10 mouse cellular contexts compared by ENCODE assay signal in genomic region chr16:70315261-70315660, GRCm38 (mm10). TPM values are rescaled to one million over a fixed set of nuclear protein-coding genes. Genes with fewer than 3 reads are reported as not detected.
A peak's percentile ranks its signal among the peaks of the same experiment; 100 is the strongest.
DNase-seq lines count a peak whose midpoint lies in the region; ATAC-seq lines count a peak whose summit lies in the region.
"Had no signal": no experiment of that assay in that cellular context is flagged by ENCODE, and none has a peak within 500 bp of the region (broad histone marks: within the 10 kb centered on the region; RNA-seq: fewer than 3 reads in every experiment).

No protein-coding gene starts in this region.

- H3K4me1 ChIP-seq in hindbrain, embryonic 11.5 days (replicated peaks; ENCODE audit: control insufficient read depth, insufficient read depth, low read length) = no peaks in the 10 kb centered on the region
- H3K4me1 ChIP-seq in hindbrain, embryonic 14.5 days (replicated peaks; ENCODE audit: control insufficient read depth, insufficient read depth, low read length) = 0 out of 2 replicates have a peak, but pooled peaks cover 5% of the 10 kb centered on the region
- peaks cover 6% of the 10 kb centered on the region; the same call in 1 of the 2 replicates for H3K4me1 ChIP-seq in midbrain, embryonic 14.5 days (ENCODE audit: control insufficient read depth, insufficient read depth, low read length)
- H3K4me1 ChIP-seq in midbrain, embryonic 13.5 days (replicated peaks) = peaks cover 5% of the 10 kb centered on the region; the same call in 1 of the 2 replicates
- 0 out of 2 replicates have a peak, but pooled peaks cover 7% of the 10 kb centered on the region for H3K4me1 ChIP-seq in liver, embryonic 13.5 days (replicated peaks)
- H3K4me1 ChIP-seq: stomach, embryonic 15.5 days had no signal

- H3K9me3 ChIP-seq in hindbrain, embryonic 11.5 days (ENCODE audit: control insufficient read depth, low read length) = no peaks in the 10 kb centered on the region
- H3K9me3 ChIP-seq in hindbrain, embryonic 14.5 days (ENCODE audit: control insufficient read depth, low read length) = no peaks in the 10 kb centered on the region
- no peaks in the 10 kb centered on the region for H3K9me3 ChIP-seq in midbrain, embryonic 14.5 days (ENCODE audit: control insufficient read depth, low read length)
- H3K9me3 ChIP-seq in midbrain, embryonic 13.5 days = no peaks in the 10 kb centered on the region
- H3K9me3 ChIP-seq in liver, embryonic 13.5 days (replicated peaks) = no peaks in the 10 kb centered on the region
- H3K9me3 ChIP-seq: stomach, embryonic 15.5 days had no signal

- peak; percentile 19 for DNase-seq in hindbrain, embryonic 11.5 days (ENCODE audit: low spot score)
- no peak for DNase-seq in hindbrain, embryonic 14.5 days (ENCODE audit: low spot score)
- DNase-seq in midbrain, embryonic 14.5 days = no peak
- no peak for DNase-seq in liver, embryonic 13.5 days
- DNase-seq in thymus, postnatal 25 days = no peak
- DNase-seq in kidney, postnatal 36 days = no peak
- DNase-seq: cerebellum, postnatal 10 days; kidney, postnatal 25 days had no signal

- ATAC-seq in hindbrain, embryonic 11.5 days (ENCODE audit: low FRiP score) = no peak
- ATAC-seq in hindbrain, embryonic 14.5 days (ENCODE audit: low FRiP score) = no peak
- ATAC-seq in midbrain, embryonic 14.5 days (ENCODE audit: low FRiP score, low TSS enrichment) = no peak
- ATAC-seq in midbrain, embryonic 13.5 days = no peak
- ATAC-seq in liver, embryonic 13.5 days (ENCODE audit: low read depth) = no peak

- no peak overlapping the region for H3K4me2 ChIP-seq in hindbrain, embryonic 11.5 days (replicated peaks; ENCODE audit: low read depth, low read length)
- H3K4me2 ChIP-seq in hindbrain, embryonic 14.5 days (replicated peaks) = no peak overlapping the region
- H3K4me2 ChIP-seq in midbrain, embryonic 14.5 days (ENCODE audit: low read length) = peak overlapping the region; percentile 72; the same call in 1 of the 2 replicates
- H3K4me2 ChIP-seq in midbrain, embryonic 13.5 days (replicated peaks) = no peak overlapping the region
- H3K4me2 ChIP-seq in liver, embryonic 13.5 days = 0 out of 2 replicates have a peak overlapping the region, but pooled peaks have one; percentile 14

- 46% methylated on average over 3 of the region's 3 CpGs for WGBS in hindbrain, embryonic 11.5 days
- WGBS in hindbrain, embryonic 14.5 days = 38% methylated on average over 3 of the region's 3 CpGs
- 32% methylated on average over 3 of the region's 3 CpGs for WGBS in midbrain, embryonic 14.5 days
- WGBS in midbrain, embryonic 13.5 days = 35% methylated on average over 3 of the region's 3 CpGs
- 48% methylated on average over 3 of the region's 3 CpGs for WGBS in liver, embryonic 13.5 days (ENCODE audit: insufficient replicate concordance)

- no peak overlapping the region for H3K27ac ChIP-seq in hindbrain, embryonic 11.5 days (ENCODE audit: low read depth, low read length)
- H3K27ac ChIP-seq in hindbrain, embryonic 14.5 days = no peak overlapping the region
- no peak overlapping the region for H3K27ac ChIP-seq in midbrain, embryonic 14.5 days (replicated peaks; ENCODE audit: low read depth, low read length)
- H3K27ac ChIP-seq in midbrain, embryonic 13.5 days = no peak overlapping the region
- no peak overlapping the region for H3K27ac ChIP-seq in liver, embryonic 13.5 days

- no peak overlapping the region for H3K9ac ChIP-seq in hindbrain, embryonic 11.5 days (ENCODE audit: low read depth, low read length)
- H3K9ac ChIP-seq in hindbrain, embryonic 14.5 days = no peak overlapping the region
- no peak overlapping the region for H3K9ac ChIP-seq in midbrain, embryonic 14.5 days (replicated peaks; ENCODE audit: low read length)
- H3K9ac ChIP-seq in midbrain, embryonic 13.5 days (replicated peaks) = no peak overlapping the region
- no peak overlapping the region for H3K9ac ChIP-seq in liver, embryonic 13.5 days

- H3K27me3 ChIP-seq in hindbrain, embryonic 11.5 days (ENCODE audit: control insufficient read depth, insufficient read depth, low read length) = no peaks in the 10 kb centered on the region
- no peaks in the 10 kb centered on the region for H3K27me3 ChIP-seq in hindbrain, embryonic 14.5 days (ENCODE audit: control insufficient read depth, insufficient read depth, low read length)
- peaks cover 2% of the 10 kb centered on the region; the same call in 1 of the 2 replicates for H3K27me3 ChIP-seq in midbrain, embryonic 14.5 days (ENCODE audit: control insufficient read depth, insufficient read depth, low read length)
- no peaks in the 10 kb centered on the region for H3K27me3 ChIP-seq in midbrain, embryonic 13.5 days
- H3K27me3 ChIP-seq in liver, embryonic 13.5 days = no peaks in the 10 kb centered on the region
- H3K27me3 ChIP-seq: stomach, embryonic 15.5 days had no signal

- H3K4me3 ChIP-seq in hindbrain, embryonic 11.5 days (ENCODE audit: low read depth, low read length) = no peak overlapping the region
- H3K4me3 ChIP-seq in hindbrain, embryonic 14.5 days (replicated peaks; ENCODE audit: low read length) = no peak overlapping the region
- no peak overlapping the region for H3K4me3 ChIP-seq in midbrain, embryonic 14.5 days (replicated peaks; ENCODE audit: low read depth, low read length)
- no peak overlapping the region for H3K4me3 ChIP-seq in midbrain, embryonic 13.5 days (replicated peaks)
- 0 out of 2 replicates have a peak overlapping the region, but pooled peaks have one; percentile 10 for H3K4me3 ChIP-seq in liver, embryonic 13.5 days (replicated peaks)

- H3K36me3 ChIP-seq in hindbrain, embryonic 11.5 days (ENCODE audit: control insufficient read depth, insufficient read depth, low read length) = no peaks in the 10 kb centered on the region
- no peaks in the 10 kb centered on the region for H3K36me3 ChIP-seq in hindbrain, embryonic 14.5 days (replicated peaks; ENCODE audit: control insufficient read depth, insufficient read depth)
- H3K36me3 ChIP-seq in midbrain, embryonic 14.5 days (ENCODE audit: control insufficient read depth, insufficient read depth, low read length) = no peaks in the 10 kb centered on the region
- no peaks in the 10 kb centered on the region for H3K36me3 ChIP-seq in midbrain, embryonic 13.5 days
- no peaks in the 10 kb centered on the region for H3K36me3 ChIP-seq in liver, embryonic 13.5 days
- H3K36me3 ChIP-seq: stomach, embryonic 15.5 days had no signal

RNA-seq across cellular contexts. Expression of gene Gbe1, which starts 1.5 kb away (rescaled TPM):
- 15.4 and 15.8 TPM in 2 replicates for polyA plus RNA-seq in hindbrain, embryonic 11.5 days (2014; fragmentation: Nextera tagmentation; extraction: Ambion mirVana)
- 15.2 and 17.4 TPM in 2 replicates for polyA plus RNA-seq in hindbrain, embryonic 14.5 days (2014; fragmentation: Nextera tagmentation; extraction: Ambion mirVana)
- polyA plus RNA-seq in midbrain, embryonic 14.5 days (2014; fragmentation: Nextera tagmentation; extraction: Ambion mirVana) = 11.0 and 17.9 TPM in 2 replicates
- polyA plus RNA-seq in midbrain, embryonic 13.5 days (2015; fragmentation: Nextera tagmentation; extraction: Ambion mirVana) = 13.3 and 15.7 TPM in 2 replicates
- 6.3 and 8.1 TPM in 2 replicates for polyA plus RNA-seq in liver, embryonic 13.5 days (2015; fragmentation: Nextera tagmentation; extraction: Ambion mirVana)

Comparison
In these comparisons a context has a peak if more than half of its experiments do, and no peak if none do; other contexts are left out.
1. H3K4me2 ChIP-seq: peak in midbrain, embryonic 14.5 days (single experiment) and liver, embryonic 13.5 days (single experiment); none in hindbrain, embryonic 11.5 days (single experiment), hindbrain, embryonic 14.5 days (single experiment) and midbrain, embryonic 13.5 days (single experiment).